Mouse (Mus musculus) small intestine, adult 2 months (tissue): ENCODE data around the gene Tnfaip6. TPM values are rescaled to one million over a fixed set of nuclear protein-coding genes. Genes with fewer than 3 reads are reported as not detected.
"Not testable (repeated sequence)": the region's sequence is repeated elsewhere in the genome, so short reads cannot be mapped to it uniquely, and the experiment has no call there.

Source experiments
- H3K27ac ChIP-seq: fragments of 200-500 bp; 2 replicates; pipeline ENCODE4 v1.5.1; 2012; ENCODE audit warnings: low read depth, low read length, control low read depth, inconsistent platforms; ENCODE audit not compliant: insufficient read depth
- H3K27me3 ChIP-seq: fragments of 200-500 bp; 2 replicates; pipeline ENCODE4 v1.6.1; 2012; ENCODE audit warnings: mild to moderate bottlenecking, moderate library complexity, low read length, inconsistent platforms; ENCODE audit not compliant: control insufficient read depth, insufficient read depth
- H3K36me3 ChIP-seq: fragments of 200-500 bp; 2 replicates; pipeline ENCODE4 v1.6.1; 2012; ENCODE audit warnings: mild to moderate bottlenecking, low read length, control low read depth, inconsistent platforms; ENCODE audit not compliant: control insufficient read depth, insufficient read depth
- H3K4me1 ChIP-seq: fragments of 200-500 bp; 2 replicates; pipeline ENCODE4 v1.6.1; 2012; ENCODE audit warnings: low read length, inconsistent platforms, mixed read lengths; ENCODE audit not compliant: control insufficient read depth, insufficient read depth, insufficient read length
- H3K4me3 ChIP-seq: fragments of 200-500 bp; 2 replicates; pipeline ENCODE4 v1.5.1; 2012; ENCODE audit warnings: low read depth, mild to moderate bottlenecking, control low read depth, inconsistent platforms, low read length, moderate library complexity
- CTCF ChIP-seq: fragments of 200-500 bp; IDR thresholded peaks from 2 replicates; pipeline ENCODE4 v1.5.1; 2012; ENCODE audit warnings: low read depth, mild to moderate bottlenecking, control low read depth, inconsistent platforms, low read length, moderate library complexity, mixed read lengths; ENCODE audit not compliant: insufficient replicate concordance, insufficient read length; ENCODE audit errors: extremely low read depth
- POLR2A ChIP-seq: fragments of 200-500 bp; IDR thresholded peaks from 2 replicates; pipeline ENCODE4 v1.6.1; 2012; ENCODE audit warnings: low read depth, mild to moderate bottlenecking, control low read depth, inconsistent platforms, low read length, moderate library complexity
- WGBS: fragments of 180-500 bp; shearing (Covaris S2); methylation state at CpG from one replicate; pipeline ENCODE4 v1.1.7; 2018; 5-methylcytosine and 5-hydroxymethylcytosine counted together
- polyA plus RNA-seq: library from polyadenylated mRNA; depleted of rRNA; stranded (reverse); fragments of >200 nt; gene quantifications from 2 replicates; pipeline ENCODE4 v1.2.3, GENCODE M21; 2012; rRNA removed

Tnfaip6 gene
- 0.13 and 0.23 TPM in 2 replicates for polyA plus RNA-seq

- Histone ChIP-seq H3K27me3 (peaks cover 13% of the 10 kb centered on the region), H3K27ac (no peak within 1 kb of the TSS), H3K4me1 (no peaks in the 10 kb centered on the region), H3K36me3 (no peaks in the 10 kb centered on the region), H3K4me3 (peak within 1 kb of the TSS; percentile 51)
- TF ChIP-seq CTCF = no peak
- TF ChIP-seq POLR2A = no peak
- WGBS = 4% methylated on average over 17 of the region's 17 CpGs
Measured at GRCm38 (mm10) chr2:52037882-52038281, at the start of gene Tnfaip6. Gene Tnfaip6 (plus strand): TSS chr2:52038009.

- H3K27me3 ChIP-seq = no peaks in the 10 kb centered on the region
- WGBS = 59% methylated on average over 2 of the region's 2 CpGs
- TF ChIP-seq POLR2A = no peak
- no peak for TF ChIP-seq CTCF
- no peaks in the 10 kb centered on the region for H3K4me1 ChIP-seq
- H3K27ac ChIP-seq = no peak overlapping the region
- no peaks in the 10 kb centered on the region for H3K36me3 ChIP-seq
- no peak overlapping the region for H3K4me3 ChIP-seq
Measured at GRCm38 (mm10) chr2:51989559-51989958, 48.2 kb upstream of the Tnfaip6 start.

DNA sequence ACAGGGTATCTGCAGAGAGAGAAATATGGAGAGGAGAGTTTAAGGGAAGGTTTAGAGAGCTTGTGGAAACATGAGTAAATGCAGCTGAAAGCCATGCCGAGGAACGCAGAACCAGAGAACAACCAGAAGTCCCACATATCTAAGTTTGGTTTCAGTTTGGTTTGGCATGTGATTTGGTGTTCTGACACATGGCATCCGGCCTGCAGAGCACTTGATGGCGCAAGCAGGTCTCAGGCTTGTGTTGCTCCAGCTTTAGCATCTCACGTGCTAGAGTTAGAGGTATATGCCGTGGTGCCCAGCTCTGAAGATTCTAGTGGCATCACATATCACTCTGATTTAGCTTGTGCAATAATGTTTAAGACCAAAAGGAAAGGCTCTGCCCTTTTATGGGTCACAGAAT, 46.4 kb upstream of the Tnfaip6 start:
- no peak overlapping the region for H3K27ac ChIP-seq
- WGBS = 86% methylated on average over 6 of the region's 6 CpGs
- H3K4me1 ChIP-seq = no peaks in the 10 kb centered on the region
- no peak overlapping the region for H3K4me3 ChIP-seq
- TF ChIP-seq CTCF (no peak), POLR2A (no peak)
- H3K36me3 ChIP-seq = no peaks in the 10 kb centered on the region
- no peaks in the 10 kb centered on the region for H3K27me3 ChIP-seq

GRCm38 (mm10) chr2:51999996-52000395, 37.8 kb upstream of the Tnfaip6 start:
- no peaks in the 10 kb centered on the region for H3K36me3 ChIP-seq
- no peak overlapping the region for H3K27ac ChIP-seq
- no peak overlapping the region for H3K4me3 ChIP-seq
- TF ChIP-seq POLR2A = no peak
- no peak for TF ChIP-seq CTCF
- no peaks in the 10 kb centered on the region for H3K27me3 ChIP-seq
- WGBS = 69% methylated on average over 7 of the region's 7 CpGs
- no peaks in the 10 kb centered on the region for H3K4me1 ChIP-seq

DNA sequence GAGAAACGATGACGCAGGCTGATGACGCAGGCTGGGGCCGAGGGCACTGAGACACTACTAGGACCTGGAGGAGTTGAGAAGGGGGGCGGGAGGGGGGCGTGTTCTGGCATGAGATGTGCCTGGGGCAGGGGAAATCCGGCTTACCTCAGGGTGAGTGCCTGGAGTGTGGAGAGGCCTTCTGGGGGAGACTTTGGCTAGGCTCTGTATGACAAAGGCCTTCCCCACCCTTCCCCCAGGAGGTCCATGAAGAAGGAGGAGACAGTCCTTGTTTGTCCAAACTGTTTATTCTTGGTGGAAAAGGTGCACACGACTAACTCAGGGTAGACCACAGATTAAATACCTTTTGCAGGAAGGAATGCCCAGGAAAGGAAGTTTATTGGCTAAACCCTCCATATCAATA, 36.3 kb upstream of the Tnfaip6 start:
- Histone ChIP-seq H3K27ac (no peak overlapping the region), H3K36me3 (no peaks in the 10 kb centered on the region), H3K27me3 (no peaks in the 10 kb centered on the region), H3K4me3 (no peak overlapping the region), H3K4me1 (no peaks in the 10 kb centered on the region)
- WGBS = 83% methylated on average over 8 of the region's 8 CpGs
- TF ChIP-seq POLR2A (no peak), CTCF (no peak)

GRCm38 (mm10) chr2:52002299-52002698, 35.5 kb upstream of the Tnfaip6 start:
- H3K27ac ChIP-seq, H3K27me3 ChIP-seq, H3K4me1 ChIP-seq, H3K4me3 ChIP-seq, H3K36me3 ChIP-seq: not testable (repeated sequence)
- WGBS = 84% methylated on average over 10 of the region's 10 CpGs

GRCm38 (mm10) chr2:52006380-52006779, 31.4 kb upstream of the Tnfaip6 start:
- no peak for TF ChIP-seq POLR2A
- no peak for TF ChIP-seq CTCF
- H3K36me3 ChIP-seq = no peaks in the 10 kb centered on the region
- 57% methylated on average over 3 of the region's 3 CpGs for WGBS
- no peaks in the 10 kb centered on the region for H3K4me1 ChIP-seq
- H3K4me3 ChIP-seq = no peak overlapping the region
- H3K27ac ChIP-seq = no peak overlapping the region
- H3K27me3 ChIP-seq = no peaks in the 10 kb centered on the region

DNA sequence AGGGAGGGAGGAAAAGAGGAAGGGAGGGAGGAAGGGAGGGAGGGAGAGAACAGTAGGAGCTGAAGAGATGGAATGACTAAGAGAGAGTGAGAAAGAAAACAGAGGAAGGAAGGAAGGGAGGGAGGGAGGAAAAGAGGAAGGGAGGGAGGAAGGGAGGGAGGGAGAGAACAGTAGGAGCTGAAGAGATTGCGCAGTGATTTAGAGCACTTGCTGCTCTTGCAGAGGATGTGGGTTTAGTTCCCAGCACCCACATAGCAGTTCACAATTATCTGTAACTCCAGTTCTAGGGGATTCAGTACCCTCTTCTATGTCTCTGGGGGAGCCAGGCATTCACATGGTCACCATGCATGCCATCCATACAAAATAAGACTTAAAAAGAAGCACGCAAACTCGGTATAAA, 26.0 kb upstream of the Tnfaip6 start:
- not testable (repeated sequence) for H3K4me3 ChIP-seq, H3K27me3 ChIP-seq, H3K27ac ChIP-seq, H3K36me3 ChIP-seq, H3K4me1 ChIP-seq
- 90% methylated on average over 3 of the region's 3 CpGs for WGBS
